Comparison of ENCODE assay signal across 22 mouse cellular contexts in the genomic region with DNA sequence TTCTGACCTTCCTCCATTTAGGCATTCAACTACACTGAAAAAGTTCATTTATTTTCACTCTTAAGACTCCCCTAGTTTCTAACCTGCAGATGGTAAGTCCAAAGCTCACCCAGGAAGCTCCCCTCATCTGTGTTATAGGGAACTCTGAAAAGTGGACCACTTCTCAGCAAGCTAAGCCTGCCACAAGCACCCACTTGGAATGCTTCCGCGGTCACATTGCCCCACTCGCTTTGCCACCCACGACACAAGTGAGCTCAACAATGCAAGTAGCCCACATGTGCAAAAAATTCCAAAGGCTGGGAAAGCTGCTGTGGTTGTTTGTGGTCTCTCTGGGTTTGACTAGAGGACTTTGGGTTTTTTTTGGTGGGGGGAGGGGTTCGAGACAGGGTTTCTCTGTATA. TPM values are rescaled to one million over a fixed set of nuclear protein-coding genes. Genes with fewer than 3 reads are reported as not detected.
"Had no signal": no experiment of that assay in that cellular context is flagged by ENCODE, and none has a peak within 500 bp of the region (broad histone marks: within the 10 kb centered on the region; RNA-seq: fewer than 3 reads in every experiment).

No protein-coding gene starts in this region.

- H3K4me3 ChIP-seq: embryonic facial prominence, embryonic 10.5 days; embryonic facial prominence, embryonic 12.5 days; embryonic facial prominence, embryonic 13.5 days; embryonic facial prominence, embryonic 15.5 days; erythroblast, embryonic 14.5 days; forebrain, embryonic 10.5 days; forebrain, embryonic 12.5 days; forebrain, embryonic 13.5 days; forebrain, embryonic 15.5 days; gastrocnemius, adult 2 months had no signal

- H3K4me1 ChIP-seq: embryonic facial prominence, embryonic 10.5 days; embryonic facial prominence, embryonic 12.5 days; embryonic facial prominence, embryonic 13.5 days; embryonic facial prominence, embryonic 15.5 days; forebrain, embryonic 12.5 days; forebrain, embryonic 13.5 days; forebrain, embryonic 15.5 days had no signal

- H3K36me3 ChIP-seq: embryonic facial prominence, embryonic 10.5 days; embryonic facial prominence, embryonic 12.5 days; embryonic facial prominence, embryonic 13.5 days; embryonic facial prominence, embryonic 15.5 days; forebrain, embryonic 10.5 days; forebrain, embryonic 12.5 days; forebrain, embryonic 15.5 days had no signal

- ATAC-seq: forebrain, embryonic 13.5 days; forebrain, embryonic 14.5 days; forebrain, embryonic 15.5 days; forebrain, embryonic 16.5 days; forebrain, postnatal 0 days had no signal

- H3K27me3 ChIP-seq: embryonic facial prominence, embryonic 12.5 days; forebrain, embryonic 13.5 days; forebrain, embryonic 15.5 days had no signal

- H3K9ac ChIP-seq: embryonic facial prominence, embryonic 12.5 days; embryonic facial prominence, embryonic 13.5 days; embryonic facial prominence, embryonic 15.5 days; forebrain, embryonic 12.5 days; forebrain, embryonic 13.5 days; forebrain, embryonic 15.5 days; forebrain, postnatal 0 days had no signal

- DNase-seq: cerebellum, adult 8-10 months; cerebellum, adult 9-10 months; cerebellum, adult 9-11 months; embryo, embryonic 11 days; forebrain, postnatal 0 days; gastrocnemius, adult 2 months; gastrocnemius, postnatal 10 days; gastrocnemius, postnatal 14 days; gastrocnemius, postnatal 25 days; gastrocnemius, postnatal 36 days; heart, adult 11 months had no signal

- H3K9me3 ChIP-seq: embryonic facial prominence, embryonic 10.5 days; embryonic facial prominence, embryonic 12.5 days; embryonic facial prominence, embryonic 13.5 days; embryonic facial prominence, embryonic 15.5 days; forebrain, embryonic 10.5 days; forebrain, embryonic 12.5 days; forebrain, embryonic 13.5 days; forebrain, embryonic 15.5 days had no signal

- H3K27ac ChIP-seq: embryonic facial prominence, embryonic 10.5 days; embryonic facial prominence, embryonic 12.5 days; embryonic facial prominence, embryonic 13.5 days; embryonic facial prominence, embryonic 15.5 days; forebrain, embryonic 10.5 days; forebrain, embryonic 12.5 days; forebrain, embryonic 13.5 days; forebrain, embryonic 15.5 days; gastrocnemius, adult 2 months had no signal

- H3K4me2 ChIP-seq: embryonic facial prominence, embryonic 12.5 days; embryonic facial prominence, embryonic 13.5 days; embryonic facial prominence, embryonic 15.5 days; forebrain, embryonic 12.5 days; forebrain, embryonic 13.5 days; forebrain, embryonic 15.5 days had no signal

RNA-seq across cellular contexts. Expression of a gene that starts 15.5 kb away (rescaled TPM):
- polyA plus RNA-seq: erythroblast, embryonic 14.5 days had no signal
